Mouse (Mus musculus): ENCODE results near the gene Nup98. TPM values are rescaled to one million over a fixed set of nuclear protein-coding genes. Genes with fewer than 3 reads are reported as not detected.

Nup98 gene
- polyA plus RNA-seq, 1 experiment from 2014 or later: 27.4 TPM

DNA sequence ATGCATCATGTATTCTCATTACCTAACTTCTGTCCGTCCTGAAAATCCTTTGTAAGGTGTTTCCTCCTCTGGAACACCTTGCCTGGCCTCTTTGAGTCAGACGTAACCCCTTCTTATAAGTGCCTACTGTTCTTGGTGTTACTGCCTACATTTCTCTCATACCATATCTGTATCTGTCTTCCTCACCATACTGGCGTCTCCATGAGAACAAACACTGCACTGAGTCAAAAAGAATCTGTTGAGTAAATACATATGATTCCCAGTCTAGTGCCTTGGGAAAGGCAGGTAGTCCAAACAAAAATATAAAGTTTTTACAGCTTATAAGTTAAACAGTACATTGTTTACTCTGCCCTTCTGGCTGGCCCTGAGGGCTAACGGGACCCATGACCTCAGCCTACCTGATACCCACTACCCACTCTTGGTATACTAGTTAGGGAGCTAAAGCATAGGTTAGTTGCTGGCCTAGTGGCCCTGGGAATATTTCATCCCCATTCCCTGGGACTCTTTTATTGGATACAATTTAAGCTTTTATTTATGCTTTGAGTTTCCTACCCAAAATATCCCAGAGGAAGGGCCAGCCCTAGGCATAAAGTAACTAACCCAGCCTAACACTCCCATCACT lies 18.2 kb upstream of the Nup98 start:
- WGBS: 91% methylated on average over 4 of the region's 4 CpGs
- Histone ChIP-seq H3K27ac (no peak overlapping the region), H3K4me1 (replicated peaks) (no peaks in the 10 kb centered on the region), H3K4me2 (replicated peaks) (no peak overlapping the region), H3K4me3 (replicated peaks) (no peak overlapping the region), H3K9ac (replicated peaks) (no peak overlapping the region), H3K27me3 (no peaks in the 10 kb centered on the region), H3K36me3 (peaks cover 10% of the 10 kb centered on the region; the same call in 1 of the 2 replicates), H3K9me3 (no peaks in the 10 kb centered on the region)
- ATAC-seq: no peak

GRCm38 (mm10) chr7:102226051-102226450 lies 16.1 kb upstream of the Nup98 start:
- no peaks in the 10 kb centered on the region for H3K27me3 ChIP-seq
- H3K9me3 ChIP-seq: no peaks in the 10 kb centered on the region
- 93% methylated on average over 6 of the region's 6 CpGs for WGBS
- peaks cover 10% of the 10 kb centered on the region; the same call in 1 of the 2 replicates for H3K36me3 ChIP-seq
- H3K27ac ChIP-seq: no peak overlapping the region
- no peaks in the 10 kb centered on the region for H3K4me1 ChIP-seq (replicated peaks)
- H3K4me2 ChIP-seq (replicated peaks): no peak overlapping the region
- H3K9ac ChIP-seq (replicated peaks): no peak overlapping the region
- H3K4me3 ChIP-seq (replicated peaks): no peak overlapping the region
- ATAC-seq: no peak

DNA sequence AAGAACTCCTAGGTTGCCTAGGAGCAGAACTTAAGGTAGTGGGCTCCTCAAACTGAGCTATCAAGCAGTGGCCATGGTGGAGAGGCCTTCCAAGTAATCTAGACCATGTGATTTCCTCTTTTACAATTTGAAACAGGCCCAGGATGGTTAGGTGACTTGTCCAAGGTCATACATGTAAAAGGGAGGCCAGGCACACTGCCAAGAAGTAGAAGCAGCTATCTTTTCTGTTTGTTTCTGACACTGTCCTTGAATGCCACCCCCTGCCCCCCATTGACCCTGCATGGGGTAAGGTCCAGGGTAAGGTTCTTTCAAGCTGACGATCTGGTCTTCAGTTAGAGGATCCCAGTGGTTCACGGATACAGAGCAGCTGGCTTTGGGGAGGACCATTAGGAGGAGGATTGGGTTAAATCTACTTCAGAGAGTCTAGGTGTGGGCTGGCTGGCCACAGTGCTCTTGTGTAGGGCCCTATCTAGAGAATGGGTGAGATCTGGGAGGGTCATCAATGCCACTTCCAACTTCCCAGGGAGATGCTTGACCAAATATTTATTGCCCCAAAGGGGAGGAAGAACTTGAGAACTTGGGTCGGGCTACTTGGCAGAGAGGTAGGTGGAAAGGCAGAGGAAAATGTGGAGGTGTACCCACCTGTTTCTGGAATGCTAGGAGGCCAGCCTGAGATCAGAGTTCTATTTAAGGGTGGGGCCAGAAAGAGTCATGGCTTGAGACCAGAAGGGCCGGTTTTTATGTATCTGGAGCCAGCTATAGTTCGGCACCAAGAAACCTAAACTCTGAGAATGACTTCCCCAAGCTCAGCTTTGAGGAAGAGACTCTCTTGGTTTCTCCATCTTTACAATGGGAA lies 14.1 kb upstream of the Nup98 start:
- ATAC-seq: no peak
- H3K4me2 ChIP-seq (replicated peaks): no peak overlapping the region
- H3K27ac ChIP-seq: no peak overlapping the region
- H3K9me3 ChIP-seq: no peaks in the 10 kb centered on the region
- H3K9ac ChIP-seq (replicated peaks): no peak overlapping the region
- no peaks in the 10 kb centered on the region for H3K27me3 ChIP-seq
- H3K4me3 ChIP-seq (replicated peaks): no peak overlapping the region
- H3K36me3 ChIP-seq: peaks cover 7% of the 10 kb centered on the region; the same call in 1 of the 2 replicates
- WGBS: 90% methylated on average over 5 of the region's 5 CpGs
- H3K4me1 ChIP-seq (replicated peaks): no peaks in the 10 kb centered on the region

DNA sequence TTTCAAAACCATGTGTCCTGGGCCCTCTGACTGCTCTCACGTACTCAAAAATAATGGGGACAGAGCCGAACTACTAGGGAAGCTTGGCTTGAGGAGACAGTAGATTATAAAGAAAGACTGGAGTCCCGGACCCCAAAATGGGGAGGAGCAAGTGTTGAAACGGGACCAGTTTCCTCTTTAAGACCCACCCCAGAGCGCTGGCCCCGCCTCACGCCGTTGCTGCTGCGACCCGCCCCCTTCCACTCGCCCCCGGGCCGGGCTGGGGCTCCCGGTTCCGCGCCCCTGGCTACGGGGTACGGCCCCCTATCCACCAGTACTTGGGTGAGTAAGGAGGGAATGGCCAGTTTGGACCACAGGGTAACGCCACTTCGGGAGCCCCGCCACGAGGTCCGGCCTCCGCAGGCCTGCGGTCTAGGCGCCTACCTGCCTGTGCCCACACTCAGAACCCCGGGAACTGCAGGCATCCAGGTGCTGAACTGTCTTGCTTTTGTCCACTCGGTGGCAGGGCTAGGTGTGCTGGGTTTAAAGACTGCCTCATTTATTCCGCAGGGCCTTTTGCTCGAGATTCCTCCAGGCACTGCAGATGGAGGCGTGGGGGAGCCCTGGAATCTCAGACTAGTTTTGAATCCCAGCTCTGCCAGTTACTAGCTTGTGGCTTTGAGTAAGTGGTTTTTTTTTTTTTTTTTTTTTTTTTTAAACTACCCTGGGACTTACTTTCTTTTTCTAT lies 13.0 kb upstream of the Nup98 start:
- H3K27ac ChIP-seq: no peak overlapping the region
- 2% methylated on average over 31 of the region's 31 CpGs for WGBS
- ATAC-seq: peak; percentile 87
- no peaks in the 10 kb centered on the region for H3K9me3 ChIP-seq
- peak overlapping the region; percentile 59 for H3K4me3 ChIP-seq (replicated peaks)
- peaks cover 2% of the 10 kb centered on the region; the same call in 1 of the 2 replicates for H3K36me3 ChIP-seq
- H3K4me2 ChIP-seq (replicated peaks): peak overlapping the region; percentile 74
- peak overlapping the region; percentile 73 for H3K9ac ChIP-seq (replicated peaks)
- no peaks in the 10 kb centered on the region for H3K4me1 ChIP-seq (replicated peaks)
- no peaks in the 10 kb centered on the region for H3K27me3 ChIP-seq

- H3K4me1 ChIP-seq (replicated peaks): no peaks in the 10 kb centered on the region
- H3K27ac ChIP-seq: no peak overlapping the region
- under 1% methylated on average over 9 of the region's 13 CpGs for WGBS
- H3K4me3 ChIP-seq (replicated peaks): peak overlapping the region; percentile 59
- H3K9ac ChIP-seq (replicated peaks): peak overlapping the region; percentile 73
- peak overlapping the region; percentile 74 for H3K4me2 ChIP-seq (replicated peaks)
- H3K27me3 ChIP-seq: no peaks in the 10 kb centered on the region
- H3K9me3 ChIP-seq: no peaks in the 10 kb centered on the region
- no peaks in the 10 kb centered on the region for H3K36me3 ChIP-seq
- peak; percentile 53 for ATAC-seq
Measured at GRCm38 (mm10) chr7:102222336-102222735, 12.4 kb upstream of the Nup98 start.

- no peaks in the 10 kb centered on the region for H3K36me3 ChIP-seq
- no peak overlapping the region for H3K27ac ChIP-seq
- WGBS: 48% methylated on average over 1 of the region's 1 CpGs
- H3K9ac ChIP-seq (replicated peaks): no peak overlapping the region
- H3K9me3 ChIP-seq: no peaks in the 10 kb centered on the region
- no peaks in the 10 kb centered on the region for H3K27me3 ChIP-seq
- H3K4me3 ChIP-seq (replicated peaks): peak overlapping the region; percentile 59; the same call in 1 of the 2 replicates
- ATAC-seq: peak; percentile 14; the same call in 1 of the 2 replicates
- H3K4me2 ChIP-seq (replicated peaks): peak overlapping the region; percentile 74
- no peaks in the 10 kb centered on the region for H3K4me1 ChIP-seq (replicated peaks)
Measured at GRCm38 (mm10) chr7:102221899-102222298, 11.9 kb upstream of the Nup98 start.

- H3K9ac ChIP-seq (replicated peaks): peak overlapping the region; percentile 68
- H3K36me3 ChIP-seq: no peaks in the 10 kb centered on the region
- peak overlapping the region; percentile 59 for H3K4me3 ChIP-seq (replicated peaks)
- H3K27ac ChIP-seq: peak overlapping the region; percentile 95
- peak overlapping the region; percentile 61 for H3K4me2 ChIP-seq (replicated peaks)
- WGBS: 75% methylated on average over 3 of the region's 3 CpGs
- H3K27me3 ChIP-seq: no peaks in the 10 kb centered on the region
- no peaks in the 10 kb centered on the region for H3K9me3 ChIP-seq
- peaks cover 21% of the 10 kb centered on the region for H3K4me1 ChIP-seq (replicated peaks)
- no peak for ATAC-seq
Measured at GRCm38 (mm10) chr7:102211071-102211470, 1.1 kb upstream of the Nup98 start.

GRCm38 (mm10) chr7:102208806-102209363 lies 1.1 kb downstream of the Nup98 start:
- Histone ChIP-seq H3K4me1 (replicated peaks) (peaks cover 21% of the 10 kb centered on the region), H3K36me3 (no peaks in the 10 kb centered on the region; the same call in 1 of the 2 replicates), H3K4me3 (replicated peaks) (peak overlapping the region; percentile 59), H3K27ac (peak overlapping the region; percentile 93; the same call in 1 of the 2 replicates), H3K27me3 (no peaks in the 10 kb centered on the region), H3K4me2 (replicated peaks) (peak overlapping the region; percentile 75), H3K9ac (replicated peaks) (peak overlapping the region; percentile 79), H3K9me3 (no peaks in the 10 kb centered on the region)
- ATAC-seq: no peak
- 67% methylated on average over 4 of the region's 4 CpGs for WGBS

DNA sequence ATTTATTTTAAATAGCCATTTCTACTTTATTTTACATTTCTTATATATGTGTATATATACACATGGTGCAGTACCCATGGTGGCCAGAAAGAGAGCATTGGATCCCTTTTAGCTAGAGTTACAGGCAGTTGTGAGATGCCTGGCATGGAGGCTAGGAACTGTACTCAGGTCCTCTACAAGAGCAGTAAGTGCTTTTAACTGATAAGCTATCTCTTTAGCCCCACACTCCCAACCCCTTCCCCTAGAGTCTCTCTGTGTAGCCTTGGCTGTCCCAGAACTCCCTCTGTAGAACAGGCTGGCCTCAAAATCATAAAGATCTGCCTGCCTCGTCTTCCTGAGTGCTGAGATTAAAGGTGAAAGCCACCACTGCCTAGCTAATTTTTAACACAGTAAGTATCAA lies 4.3 kb downstream of the Nup98 start:
- no peaks in the 10 kb centered on the region; the same call in 1 of the 2 replicates for H3K36me3 ChIP-seq
- H3K4me2 ChIP-seq (replicated peaks): no peak overlapping the region
- H3K27me3 ChIP-seq: no peaks in the 10 kb centered on the region
- no peak overlapping the region for H3K27ac ChIP-seq
- peaks cover 19% of the 10 kb centered on the region for H3K4me1 ChIP-seq (replicated peaks)
- no peaks in the 10 kb centered on the region for H3K9me3 ChIP-seq
- no peak overlapping the region for H3K9ac ChIP-seq (replicated peaks)
- 86% methylated on average over 1 of the region's 1 CpGs for WGBS
- no peak for ATAC-seq
- no peak overlapping the region for H3K4me3 ChIP-seq (replicated peaks)

DNA sequence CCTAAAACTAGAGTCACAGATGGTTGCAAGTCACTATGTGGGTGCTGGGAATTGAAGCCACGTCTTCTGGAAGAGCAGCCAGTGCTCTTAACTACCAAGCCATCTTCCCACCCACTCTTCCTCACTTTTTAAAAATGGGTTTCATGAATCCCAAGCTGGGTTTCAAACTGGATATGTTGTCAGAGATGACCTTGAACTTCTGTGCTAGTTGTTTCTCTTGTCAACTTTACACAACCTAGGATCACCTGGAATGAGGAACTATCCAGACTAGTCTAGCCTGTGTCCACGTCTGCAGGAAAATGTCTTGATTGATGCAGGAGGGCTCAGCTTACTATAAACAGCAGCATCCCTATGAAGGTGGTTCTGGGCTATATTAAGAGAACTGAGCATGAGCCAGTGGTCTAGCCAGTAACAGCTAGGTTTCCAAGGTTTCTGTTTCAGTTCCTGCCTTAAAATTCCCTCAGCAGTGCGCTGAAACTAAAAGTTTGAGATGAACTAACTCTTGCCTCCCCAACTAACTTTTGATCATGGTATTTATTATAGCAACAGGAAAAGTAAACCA lies 5.6 kb downstream of the Nup98 start:
- ATAC-seq: no peak
- Histone ChIP-seq H3K4me2 (replicated peaks) (no peak overlapping the region), H3K27ac (no peak overlapping the region), H3K4me1 (replicated peaks) (peaks cover 19% of the 10 kb centered on the region), H3K27me3 (no peaks in the 10 kb centered on the region), H3K4me3 (replicated peaks) (no peak overlapping the region), H3K9me3 (no peaks in the 10 kb centered on the region), H3K36me3 (no peaks in the 10 kb centered on the region; the same call in 1 of the 2 replicates), H3K9ac (replicated peaks) (no peak overlapping the region)
- WGBS: 86% methylated on average over 3 of the region's 3 CpGs

DNA sequence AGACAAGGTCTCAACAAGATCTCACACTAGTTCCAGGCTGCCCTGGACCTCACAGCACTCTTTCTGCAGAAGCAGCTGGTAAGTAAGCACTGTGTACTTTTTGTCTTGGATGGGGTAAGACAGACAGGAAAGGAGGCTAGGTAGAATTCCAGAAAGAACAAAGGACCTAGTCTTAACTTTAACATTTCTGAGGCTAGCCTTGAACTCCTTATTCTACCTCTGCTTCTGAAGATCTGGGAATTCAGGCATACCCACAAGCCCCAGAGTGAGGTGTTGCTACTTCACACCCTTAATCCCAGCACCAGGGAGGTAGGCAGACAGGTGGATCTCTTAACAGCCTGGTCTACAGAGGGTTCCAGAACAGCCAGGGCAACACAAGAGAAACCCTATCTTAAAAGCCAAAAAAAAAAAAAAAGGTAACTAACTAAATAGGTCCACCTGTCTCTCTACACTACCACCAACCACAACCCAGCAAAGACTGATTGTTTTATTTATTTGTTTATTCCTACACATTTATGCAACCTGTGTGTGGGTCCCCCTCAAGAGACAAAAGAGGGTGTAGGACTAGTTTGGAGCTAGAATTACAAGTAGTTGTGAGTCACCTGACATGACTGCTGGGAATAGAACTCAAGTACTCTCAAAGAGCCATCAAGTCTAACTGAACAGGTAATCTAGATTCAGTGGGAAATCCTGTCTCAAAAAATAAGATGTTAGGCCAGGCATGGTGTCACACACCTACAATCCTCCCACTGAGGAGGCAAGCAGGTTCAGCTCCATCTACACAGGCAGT lies 8.8 kb downstream of the Nup98 start:
- Histone ChIP-seq H3K9me3 (no peaks in the 10 kb centered on the region), H3K4me2 (replicated peaks) (no peak overlapping the region), H3K4me1 (replicated peaks) (no peaks in the 10 kb centered on the region)

More for the DNA sequence above, 8.8 kb downstream of the Nup98 start:
- Histone ChIP-seq H3K36me3 (no peaks in the 10 kb centered on the region; the same call in 1 of the 2 replicates), H3K4me3 (replicated peaks) (no peak overlapping the region), H3K27me3 (no peaks in the 10 kb centered on the region), H3K27ac (no peak overlapping the region), H3K9ac (replicated peaks) (no peak overlapping the region)
- no peak for ATAC-seq

Data from midbrain, embryonic 13.5 days (tissue).